Mouse (Mus musculus) heart, adult 2 months (tissue): Measurements from ENCODE around the gene Zfp846.

Experiments
- CTCF ChIP-seq: fragments of 200-600 bp; IDR thresholded peaks from 2 replicates; pipeline ENCODE4 v1.8.1; 2022; ENCODE audit warnings: antibody characterized with exemption, mild to moderate bottlenecking, moderate library complexity
- EP300 ChIP-seq: fragments of 200-500 bp; IDR thresholded peaks from 2 replicates; pipeline ENCODE4 v1.6.1; 2011; ENCODE audit warnings: low read depth, low read length, control low read depth; ENCODE audit not compliant: insufficient read depth
- POLR2A ChIP-seq: fragments of 200-500 bp; IDR thresholded peaks from 2 replicates; pipeline ENCODE4 v1.6.1; 2011; ENCODE audit warnings: mild to moderate bottlenecking, low read depth, low read length, control low read depth; ENCODE audit not compliant: insufficient read depth

DNA sequence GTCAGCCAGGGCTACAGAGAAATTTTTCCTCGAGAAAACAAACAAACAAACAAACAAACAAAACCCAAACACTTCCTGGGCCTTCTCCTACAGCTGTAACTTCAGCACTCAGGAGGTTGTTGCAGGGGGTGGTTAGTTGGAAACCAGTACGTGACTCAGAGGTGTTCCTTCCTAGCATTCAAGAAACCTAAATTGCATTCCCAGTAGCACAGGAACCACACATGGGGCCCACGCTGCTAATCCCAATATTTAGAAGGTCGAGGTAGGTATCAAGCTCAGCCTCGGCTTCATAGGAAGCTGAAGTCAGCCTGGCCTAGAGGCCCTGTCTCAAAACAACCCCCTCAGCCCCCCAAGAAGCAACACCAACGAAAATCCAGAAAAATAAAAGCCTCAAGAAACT is 60.4 kb downstream of the Zfp846 start:
- TF ChIP-seq CTCF, result no peak
- no peak for TF ChIP-seq POLR2A
- TF ChIP-seq EP300, result no peak
